Mouse (Mus musculus) layer of hippocampus, postnatal 10 days (tissue): Measurements from ENCODE around the gene Tdrd3. TPM values are rescaled to one million over a fixed set of nuclear protein-coding genes. Genes with fewer than 3 reads are reported as not detected.

Source experiments
- DNase-seq, 2 experiments: peaks; one replicate each; pipeline ENCODE4 v3.0.0; 2021; ENCODE audit warnings: low spot score in 2 of 2
- total RNA-seq, 2 experiments: library from RNA; stranded (reverse); gene quantifications; 2 replicates each; pipeline ENCODE4 v1.2.3; 2021

The Tdrd3 gene
- total RNA-seq, 2 experiments from 2014 or later: 30.0 to 33.8 TPM

DNA sequence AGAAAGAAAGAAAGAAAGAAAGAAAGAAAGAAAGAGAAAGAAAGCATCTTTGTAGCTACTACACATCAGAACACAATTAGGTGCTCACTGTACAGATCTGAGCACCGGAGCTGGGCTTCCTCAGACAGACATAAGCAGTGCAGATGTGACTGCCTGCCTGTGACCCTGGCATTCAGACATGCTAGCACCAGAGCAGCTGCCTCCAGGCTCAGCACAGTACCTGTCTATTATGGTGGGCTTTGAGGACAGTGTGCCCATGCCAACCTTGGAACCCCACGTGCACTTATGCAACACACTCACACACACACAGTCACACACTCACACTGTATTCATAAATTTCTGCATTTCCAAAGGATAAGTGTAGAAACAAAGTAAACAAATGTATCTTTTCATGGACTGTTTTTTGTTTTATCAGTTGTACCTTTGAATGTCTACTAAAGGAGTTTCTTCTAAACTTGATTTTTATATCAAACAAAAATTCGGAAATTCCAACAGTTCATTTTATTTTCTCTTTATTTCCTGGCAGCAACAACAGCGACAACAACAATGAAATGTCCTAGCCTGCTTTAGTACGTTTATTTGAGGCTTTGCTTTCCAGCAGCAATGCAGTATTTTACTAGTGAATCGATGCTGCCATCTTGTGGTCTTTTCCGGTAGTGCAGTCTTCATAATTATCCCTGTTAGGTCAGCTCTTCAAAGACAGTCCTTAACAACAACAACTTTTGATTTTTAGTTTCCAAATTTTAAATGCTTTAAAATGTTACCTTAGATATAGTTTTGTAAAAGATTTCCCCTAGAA lies 35.4 kb downstream of the Tdrd3 start:
- peak; percentile 82 to 86 for DNase-seq

DNA sequence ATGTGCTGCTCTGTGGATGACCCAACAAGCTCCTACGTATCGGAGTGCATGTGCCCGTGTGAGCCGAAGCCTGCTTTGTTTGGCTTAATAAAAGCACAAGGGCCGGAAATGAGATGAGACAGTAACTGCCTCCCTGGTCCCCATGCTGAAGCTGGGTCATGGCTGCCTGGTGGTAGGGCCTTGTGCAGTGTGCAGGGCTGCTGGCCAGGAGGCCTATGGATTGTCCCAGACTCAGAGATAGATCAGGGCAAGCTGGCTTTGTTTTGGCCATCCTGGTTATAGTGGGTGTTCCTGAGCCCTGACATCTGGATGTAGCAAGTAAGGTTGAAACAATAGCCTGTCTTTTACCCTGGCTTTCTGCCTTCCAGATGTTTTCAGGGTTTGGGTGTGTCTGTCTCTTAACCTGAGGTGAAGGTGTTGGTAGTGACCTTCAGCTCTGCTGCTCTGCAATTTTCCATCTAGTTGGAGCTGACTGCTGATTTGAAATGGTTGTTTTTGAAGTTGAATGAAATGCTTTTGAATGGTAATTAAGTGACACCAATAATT lies 39.3 kb downstream of the Tdrd3 start:
- DNase-seq: no peak

DNA sequence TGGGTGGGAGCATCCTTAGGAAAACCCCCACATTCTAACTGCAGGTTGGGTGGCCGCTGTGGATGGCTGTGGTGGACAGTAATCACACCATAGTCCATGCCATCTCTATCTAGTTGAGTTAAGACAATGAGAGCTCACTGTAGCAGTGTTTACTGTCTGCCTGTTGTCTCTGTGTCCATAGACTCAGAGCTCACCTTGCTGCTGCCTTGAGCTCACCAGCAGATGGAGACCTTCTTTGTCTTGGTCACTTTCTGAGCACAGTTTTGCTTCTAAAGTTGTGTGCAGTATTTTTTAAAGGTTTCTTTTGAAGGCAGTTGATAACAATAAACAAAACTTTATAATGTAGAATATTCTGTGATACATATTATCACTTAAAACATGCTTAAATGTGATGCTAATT lies 43.3 kb downstream of the Tdrd3 start:
- DNase-seq: no peak

DNA sequence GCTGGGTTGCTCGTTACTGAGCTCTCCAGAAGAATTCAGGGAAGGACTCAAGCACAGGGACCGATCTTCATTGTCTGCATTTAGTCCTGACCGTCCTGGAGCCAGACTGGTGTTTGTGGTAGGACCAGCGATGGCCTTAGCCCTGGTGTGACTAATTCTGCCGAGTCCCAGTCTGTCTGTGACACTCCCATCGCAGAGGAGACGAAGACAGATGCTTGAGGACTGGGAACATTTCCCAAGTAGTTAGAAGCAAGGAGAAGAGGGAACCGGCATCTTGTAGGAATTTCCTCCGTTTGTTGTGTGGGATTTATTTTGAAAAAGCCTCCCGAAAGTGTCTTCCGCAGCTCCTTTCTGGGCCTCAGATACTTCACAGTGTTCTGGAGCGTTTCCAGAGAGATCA lies 45.1 kb downstream of the Tdrd3 start:
- DNase-seq: no peak

DNA sequence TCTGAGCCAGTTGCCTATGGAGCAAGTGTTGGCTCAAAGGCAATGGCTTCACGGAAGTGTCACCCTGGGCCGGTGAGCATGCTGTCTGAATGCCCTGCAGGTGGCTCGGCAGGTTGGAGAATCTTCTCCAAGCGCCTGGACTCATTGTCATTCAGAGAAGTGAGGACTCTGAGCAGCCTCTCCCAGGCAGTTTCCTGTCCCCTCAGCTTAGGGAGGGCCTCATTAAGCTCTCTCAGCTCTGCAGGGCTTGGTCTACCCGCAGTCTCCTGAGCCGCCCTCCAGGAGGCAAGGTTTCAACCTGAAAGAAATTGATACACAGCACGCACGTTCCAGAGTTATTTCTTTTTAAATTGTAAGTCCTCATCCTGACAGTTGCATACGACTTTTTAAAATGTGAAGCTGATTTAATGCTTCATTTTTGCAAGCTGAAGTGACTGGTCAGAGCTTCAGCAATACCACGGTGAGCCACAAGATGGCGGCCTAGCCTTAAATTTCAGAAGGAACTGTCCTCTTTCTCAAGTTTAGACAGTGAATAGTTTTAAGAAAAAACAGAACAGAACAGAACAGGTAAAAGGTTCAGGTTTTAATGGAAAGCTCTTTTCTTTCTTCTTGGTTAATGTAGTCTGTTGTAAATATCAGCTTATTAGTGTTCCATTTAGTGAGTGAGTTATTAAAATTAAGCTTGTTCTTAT lies 47.7 kb downstream of the Tdrd3 start:
- DNase-seq: peak; percentile 90 to 93

DNA sequence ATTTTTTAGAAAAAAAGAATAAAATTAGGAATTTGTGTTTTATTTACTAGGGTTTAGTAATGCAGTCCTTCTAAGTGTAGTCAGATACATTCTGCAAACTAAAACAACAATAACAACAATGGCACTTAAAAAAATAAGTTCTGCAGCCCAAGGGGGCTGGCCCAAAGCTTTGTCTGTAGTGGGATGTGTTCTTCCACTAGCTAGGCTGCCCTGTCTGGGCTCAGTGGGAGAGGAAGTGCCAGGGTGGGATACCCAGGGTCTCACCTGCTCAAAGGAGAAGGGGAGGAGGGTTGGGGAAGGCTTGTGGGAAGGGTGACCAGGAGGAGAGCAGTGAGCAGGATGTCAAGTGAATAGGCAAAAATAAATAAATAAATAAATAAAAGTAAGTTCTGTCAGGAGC lies 48.2 kb downstream of the Tdrd3 start:
- DNase-seq: no peak

DNA sequence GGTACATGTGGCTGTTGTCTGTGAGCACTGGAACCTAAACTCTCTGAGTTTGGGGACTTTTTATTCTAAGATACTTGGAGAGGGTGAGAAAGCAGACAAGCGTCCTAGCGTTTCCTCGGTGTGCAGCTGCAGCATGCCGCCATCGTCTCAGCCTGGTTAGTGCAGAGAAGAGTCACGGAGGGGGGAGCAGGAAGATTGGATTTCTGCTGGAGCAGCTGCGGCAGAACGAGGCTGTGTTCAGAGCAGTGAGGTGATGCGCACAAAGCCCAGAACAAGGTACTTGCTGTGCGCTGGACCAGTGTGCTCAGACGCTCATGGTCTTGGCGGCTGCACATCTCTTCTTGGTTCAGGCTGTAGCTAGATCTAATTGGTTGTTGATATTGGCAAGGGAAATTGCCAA lies 51.1 kb downstream of the Tdrd3 start:
- peak in 1 of 2 experiments; percentile 20 for DNase-seq

DNA sequence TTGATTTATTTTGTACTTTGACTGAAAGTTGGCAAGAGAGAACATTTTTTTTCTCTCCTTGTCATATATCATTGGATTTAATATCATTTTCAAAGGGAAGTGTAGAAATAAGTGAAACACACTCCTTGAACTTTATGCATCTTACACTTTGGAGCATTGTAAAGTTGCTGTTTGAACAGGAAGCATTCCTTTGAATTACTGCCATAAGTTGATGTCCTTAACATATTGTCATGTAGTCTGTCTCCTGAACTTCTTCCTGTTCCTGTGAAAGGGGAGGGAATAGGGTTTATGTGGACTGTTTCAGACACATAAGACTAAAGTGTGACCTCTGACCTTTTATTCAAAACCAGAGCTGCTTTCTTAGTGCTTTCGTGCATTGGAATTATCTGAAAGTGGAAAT lies 55.1 kb downstream of the Tdrd3 start:
- no peak for DNase-seq

DNA sequence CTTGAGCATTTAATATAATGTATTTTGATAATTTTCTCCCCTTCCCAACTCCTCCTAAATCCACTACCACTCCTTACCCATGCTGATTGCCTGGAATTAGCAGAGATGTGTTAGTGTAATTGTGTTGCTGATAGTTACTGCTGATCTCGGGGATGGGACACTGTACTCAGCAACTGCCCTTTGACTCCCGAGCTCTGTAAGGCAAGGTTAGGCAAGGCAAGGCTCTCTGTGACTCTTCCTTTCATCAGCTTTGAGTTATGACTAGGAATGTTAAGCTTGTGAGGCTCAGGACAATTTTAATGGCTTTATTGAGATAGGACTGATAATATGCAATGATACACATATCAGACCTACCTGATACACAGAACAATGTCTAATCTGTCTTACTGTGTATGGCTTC lies 56.3 kb downstream of the Tdrd3 start:
- DNase-seq: no peak

DNA sequence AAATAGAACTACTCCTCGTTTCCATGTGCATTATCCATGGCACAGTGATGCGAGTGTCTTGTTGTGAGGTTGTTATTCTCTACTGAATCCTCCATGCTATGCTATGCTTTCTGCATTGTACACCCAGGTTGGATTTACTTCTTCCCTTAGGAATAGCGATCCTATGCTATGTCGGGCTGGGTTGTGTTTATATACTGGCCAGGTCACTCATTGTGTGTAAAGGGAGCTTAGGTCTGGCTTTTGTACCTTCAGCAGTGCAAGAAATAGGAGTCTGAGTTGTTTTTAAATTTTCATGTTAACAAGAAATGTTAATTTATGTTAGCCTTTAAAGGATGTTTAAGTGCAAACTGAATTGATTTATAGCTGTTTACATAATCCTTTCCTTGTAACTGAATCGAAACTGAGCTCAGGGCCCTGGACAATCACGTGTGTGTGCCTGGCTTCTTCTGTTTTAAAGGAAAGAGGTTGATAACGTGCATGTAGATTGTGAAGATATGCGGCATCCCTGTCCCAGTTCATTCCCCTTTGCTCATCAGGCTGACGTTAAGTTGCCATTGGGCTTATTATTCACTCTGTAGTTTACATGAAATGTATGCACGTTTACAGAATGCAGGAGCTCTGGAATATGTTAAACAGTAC lies 59.4 kb downstream of the Tdrd3 start:
- DNase-seq: no peak

DNA sequence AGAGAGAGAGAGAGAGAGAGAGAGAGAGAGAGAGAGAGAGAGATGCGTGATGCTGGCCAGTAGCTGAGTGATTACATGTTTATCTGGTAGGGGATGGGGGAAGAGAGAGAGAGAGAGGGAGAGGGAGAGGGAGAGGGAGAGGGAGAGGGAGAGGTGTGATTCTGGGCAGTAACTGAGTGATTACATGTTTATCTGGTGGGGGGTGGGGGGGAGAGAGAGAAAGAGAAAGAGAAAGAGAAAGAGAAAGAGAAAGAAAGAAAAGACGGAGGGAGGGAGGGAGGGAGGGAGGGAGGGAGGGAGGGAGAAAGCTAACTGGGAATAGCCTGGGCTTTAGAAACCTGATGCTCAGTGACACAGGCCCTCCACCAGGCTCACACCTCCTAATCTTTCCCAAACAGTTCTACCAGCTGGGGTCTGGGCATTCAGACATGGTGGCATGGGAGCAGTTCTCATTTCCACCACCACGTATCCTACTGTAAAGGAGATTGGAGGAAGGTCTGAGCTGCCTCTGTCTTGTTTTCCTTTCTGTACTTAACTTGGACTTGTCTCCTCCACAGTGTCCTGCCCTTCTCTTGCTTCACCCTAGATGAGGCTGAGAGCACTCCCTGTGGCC lies 62.0 kb downstream of the Tdrd3 start:
- no peak for DNase-seq

DNA sequence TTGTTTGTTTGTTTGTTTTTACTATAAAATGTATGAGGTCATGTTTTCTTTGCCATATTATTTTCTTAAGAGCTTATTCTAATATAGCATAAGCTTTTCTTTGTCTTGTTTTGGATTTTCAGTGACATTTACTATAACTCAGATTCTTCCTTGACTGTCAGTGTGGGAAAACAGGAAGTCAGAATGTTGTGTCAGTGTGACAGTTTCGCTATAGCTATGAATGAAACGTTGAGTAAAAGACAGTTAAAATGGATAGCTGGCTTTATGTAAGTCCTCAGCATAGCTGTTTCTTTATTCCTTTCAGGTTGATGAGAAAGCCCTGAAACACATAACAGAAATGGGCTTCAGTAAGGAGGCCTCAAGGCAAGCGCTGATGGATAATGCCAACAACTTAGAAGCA lies 69.4 kb downstream of the Tdrd3 start:
- no peak for DNase-seq

DNA sequence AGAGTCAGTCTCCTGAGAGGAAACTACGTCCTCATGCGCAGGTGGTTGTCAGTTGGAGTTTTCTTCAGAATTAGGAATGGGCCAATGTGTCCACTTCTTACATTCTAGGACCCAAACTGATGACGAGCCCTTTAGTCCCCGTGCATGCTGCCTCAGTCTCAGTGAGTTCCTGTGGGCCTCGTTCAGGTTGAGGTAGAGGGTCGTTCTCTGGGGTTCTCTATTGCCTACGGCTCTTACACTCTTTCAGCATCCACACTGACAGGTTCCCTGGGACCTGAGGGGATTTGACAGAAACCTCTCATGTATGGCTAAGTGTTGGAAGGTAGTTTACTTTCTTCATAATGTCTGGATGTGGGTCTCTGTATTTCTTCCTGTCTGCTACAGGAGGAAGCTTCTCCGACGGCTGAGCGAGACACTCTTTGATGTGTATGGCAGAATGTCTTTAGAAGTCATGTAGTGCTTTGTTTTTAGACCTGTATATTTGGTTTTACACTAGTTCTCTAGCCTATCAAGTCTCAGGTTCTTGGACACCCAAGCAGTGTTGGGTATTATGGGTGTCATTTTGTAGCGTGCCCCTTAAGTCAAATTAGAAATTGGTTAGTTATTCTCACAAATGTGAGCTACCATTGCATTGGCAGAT lies 81.6 kb downstream of the Tdrd3 start:
- DNase-seq: no peak

DNA sequence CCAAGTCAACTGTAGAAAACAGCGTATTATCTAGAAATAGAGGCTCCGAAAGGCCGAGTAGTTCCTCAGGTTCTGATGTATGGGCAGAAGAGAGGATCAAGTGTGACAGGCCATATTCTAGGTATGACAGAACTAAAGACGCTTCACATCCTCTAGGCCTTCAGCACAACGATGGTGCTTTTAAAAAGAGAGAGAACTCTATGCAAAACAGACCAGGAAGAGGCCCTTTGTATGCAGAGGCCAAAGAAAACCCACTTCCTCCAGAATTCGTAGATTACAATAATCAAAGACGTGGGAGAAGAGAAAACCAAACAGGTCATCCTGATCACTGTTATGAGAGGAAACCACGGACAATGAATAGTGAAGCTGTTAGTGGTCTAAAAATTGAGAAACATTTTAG lies 89.5 kb downstream of the Tdrd3 start:
- DNase-seq: no peak

DNA sequence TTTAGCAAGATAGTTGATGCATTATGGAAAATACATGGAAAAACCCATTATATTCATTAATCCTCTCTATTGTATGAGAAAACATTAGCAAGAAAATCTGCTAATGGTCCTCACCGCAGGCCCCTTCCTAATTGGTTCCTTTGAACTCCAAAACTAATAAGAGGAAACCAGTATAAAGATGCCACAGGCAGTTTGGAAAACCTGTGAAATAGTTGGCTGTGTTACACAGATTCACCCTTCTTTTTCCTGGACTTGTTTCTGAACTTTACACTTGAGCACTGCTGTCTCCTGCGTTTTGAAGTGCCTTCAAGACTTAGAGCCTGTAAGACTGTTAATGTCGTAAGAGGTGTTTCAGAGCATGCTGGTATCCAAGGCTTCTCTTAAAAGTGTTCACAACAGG lies 98.8 kb downstream of the Tdrd3 start:
- no peak for DNase-seq

DNA sequence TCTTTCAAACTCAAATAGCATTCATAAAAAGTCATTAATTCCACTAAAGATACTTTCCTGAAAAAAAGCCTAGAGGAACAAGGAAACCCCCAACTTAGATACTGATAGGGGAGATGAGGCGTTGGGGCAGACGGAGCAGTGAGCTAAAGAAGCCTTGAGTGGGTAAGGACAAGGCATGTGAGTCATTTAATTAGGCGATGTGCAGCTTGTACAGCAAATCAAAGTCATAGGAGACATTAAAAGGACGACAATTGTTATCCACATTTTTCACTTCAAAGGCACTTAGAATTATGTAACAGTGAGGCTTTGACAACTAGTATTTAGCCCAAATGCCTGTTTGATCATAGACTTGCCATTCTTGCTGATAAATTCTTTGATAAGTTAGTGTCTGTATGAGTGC lies 100.9 kb downstream of the Tdrd3 start:
- DNase-seq: no peak

DNA sequence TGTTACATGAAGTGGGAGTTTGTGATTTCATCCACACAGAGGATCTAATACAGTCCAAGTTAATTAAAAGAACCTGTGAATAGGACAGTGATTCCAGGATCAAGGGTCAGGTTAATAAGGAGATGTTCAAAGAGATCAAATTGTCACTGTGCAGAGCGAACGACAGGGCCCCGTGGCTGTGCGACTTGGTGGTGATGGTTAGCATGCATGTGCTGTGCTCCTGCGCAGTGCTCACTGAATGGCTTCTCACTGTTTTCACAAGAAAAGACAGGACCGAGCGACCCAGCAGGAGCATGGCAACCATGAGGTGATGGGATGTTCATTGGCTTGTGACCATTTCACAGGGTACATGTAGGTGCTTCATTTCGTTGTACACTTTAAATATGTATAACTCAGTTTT lies 115.4 kb downstream of the Tdrd3 start:
- DNase-seq: no peak

DNA sequence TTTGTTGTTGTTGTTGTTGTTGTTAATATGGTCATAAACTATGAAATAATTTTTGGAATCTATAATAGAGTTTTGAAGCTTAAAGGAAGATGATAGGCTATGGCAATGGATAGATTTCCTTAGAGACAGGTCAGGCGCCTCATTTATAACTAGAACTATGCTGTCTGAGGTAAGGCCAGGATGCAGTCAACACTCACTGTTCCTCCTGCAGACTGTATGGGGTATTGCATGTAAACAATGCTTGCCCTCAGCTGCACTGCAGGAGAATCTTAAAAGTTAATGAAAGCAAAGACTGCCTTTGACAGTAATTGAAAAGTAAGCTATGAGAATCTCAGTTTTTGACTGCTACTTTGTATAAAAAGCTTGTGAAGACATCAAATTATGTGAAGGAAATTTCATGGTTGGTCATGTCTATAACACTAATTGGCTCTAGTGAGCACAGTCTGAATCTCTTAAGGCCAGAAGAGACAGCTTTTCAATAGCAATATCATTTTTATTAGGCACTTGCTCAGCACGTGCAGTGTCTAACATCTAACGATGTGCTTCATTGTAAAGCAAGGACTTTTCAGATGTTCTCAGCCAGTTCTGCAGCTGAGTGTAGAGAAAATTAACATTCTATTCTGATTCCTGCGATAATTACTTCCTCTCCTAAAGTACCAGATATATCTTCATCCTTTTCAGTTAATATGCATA lies 120.8 kb downstream of the Tdrd3 start:
- no peak for DNase-seq

DNA sequence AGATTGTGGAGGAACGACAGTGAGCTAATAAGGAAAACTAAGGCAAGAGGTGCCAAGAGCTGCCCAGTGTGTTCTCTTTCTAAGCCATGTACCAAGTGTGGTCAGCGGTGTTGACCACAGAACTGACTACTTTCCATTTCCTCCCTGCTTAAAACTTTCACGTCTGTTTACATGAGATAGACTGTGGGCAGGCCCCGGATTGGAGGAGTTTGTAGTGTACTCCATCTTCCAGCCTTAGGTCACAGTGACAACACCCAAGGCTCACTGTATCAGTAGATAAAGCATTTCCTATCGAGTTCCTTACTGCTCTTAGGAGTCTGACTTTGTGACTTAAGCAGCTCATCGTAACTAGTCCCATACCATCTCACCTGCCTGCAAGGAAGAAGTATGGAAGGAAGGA lies 133.5 kb downstream of the Tdrd3 start:
- DNase-seq: no peak

DNA sequence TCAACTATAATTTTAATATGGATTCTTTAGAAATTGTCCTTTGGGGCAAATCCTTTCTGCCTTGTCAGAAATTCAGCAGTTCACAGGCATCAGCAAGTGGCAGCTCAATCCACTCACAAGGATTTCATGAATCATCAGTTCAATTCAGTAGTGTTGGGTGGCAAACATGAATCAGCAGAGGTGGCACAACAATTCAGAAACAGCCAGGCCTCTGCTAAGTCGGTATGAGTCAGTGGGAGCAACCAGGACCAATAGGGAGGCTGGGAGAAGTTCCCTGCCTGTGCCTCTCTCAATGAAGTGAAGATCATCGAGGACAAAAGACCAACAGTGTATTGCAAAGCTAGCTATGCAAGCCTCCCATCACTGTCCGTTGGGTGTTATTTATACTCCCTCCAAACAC lies 135.8 kb downstream of the Tdrd3 start:
- DNase-seq: no peak

DNA sequence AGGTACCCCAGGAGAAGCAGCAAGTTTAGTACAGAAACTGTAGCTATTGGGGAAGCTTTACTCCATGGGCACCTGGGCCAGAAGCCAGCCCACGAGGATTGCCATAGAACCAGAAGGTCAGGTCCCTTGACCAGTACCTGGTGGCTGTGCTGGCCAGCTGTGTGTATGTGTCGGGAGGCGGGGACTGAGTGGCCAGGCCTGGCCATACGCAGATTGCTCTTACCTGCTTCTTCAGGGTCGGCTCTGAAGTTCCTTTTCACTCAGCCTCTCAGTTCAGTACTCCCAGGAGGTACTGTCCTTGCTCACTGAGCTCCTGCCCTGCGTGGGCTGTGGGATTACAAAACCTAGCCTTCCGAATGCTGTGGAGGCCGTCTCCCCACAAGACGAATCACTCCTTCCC lies 147.4 kb downstream of the Tdrd3 start:
- no peak for DNase-seq
